Mouse (Mus musculus) lung, adult 2 months (tissue): ENCODE measurements around the gene Rpl23.

Experiments
- CTCF ChIP-seq: fragments of 200-500 bp; IDR thresholded peaks from 2 replicates; pipeline ENCODE4 v1.5.1; 2011; ENCODE audit warnings: mild to moderate bottlenecking, low read length, control low read depth; ENCODE audit not compliant: insufficient read depth
- POLR2A ChIP-seq: fragments of 200-500 bp; IDR thresholded peaks from 2 replicates; pipeline ENCODE4 v1.6.1; 2011; ENCODE audit warnings: low read depth, mild to moderate bottlenecking, control low read depth, low read length, borderline replicate concordance; ENCODE audit errors: extremely low read depth

DNA sequence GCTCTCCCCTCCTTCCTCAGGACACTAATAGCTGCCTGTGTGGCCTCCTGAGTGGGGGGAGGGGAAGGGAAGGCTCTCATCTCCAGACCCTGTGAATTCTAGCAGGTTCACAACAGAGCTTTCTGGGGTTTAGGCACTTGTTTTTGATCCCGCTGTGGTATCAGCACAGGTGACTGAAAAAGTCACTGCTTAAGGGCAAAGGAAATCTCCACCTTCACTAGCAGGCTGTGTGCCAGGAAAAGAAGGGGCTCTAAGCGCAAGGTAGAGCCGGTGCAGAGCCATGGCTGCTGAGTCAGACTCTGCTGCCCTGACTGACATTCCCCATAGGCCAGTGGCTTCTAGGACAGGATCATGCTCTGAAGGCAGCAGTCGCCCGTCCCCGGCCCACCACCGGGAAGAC, 53.5 kb downstream of the Rpl23 start:
- no peak for TF ChIP-seq CTCF
- TF ChIP-seq POLR2A: no peak
